Mouse (Mus musculus): ENCODE measurements at regions not wholly inside any gene's neighbourhood (a gene's known extent, or its start where the extent isn't known, plus 50 kb on each side); places are given as distances from the start of the nearest gene placed in this dataset.
"Not testable (repeated sequence)": the region's sequence is repeated elsewhere in the genome, so short reads cannot be mapped to it uniquely, and the experiment has no call there.

- DNase-seq: no peak
Observed at GRCm38 (mm10) chr12:6638761-6639281, 1263.3 kb upstream of the Klhl29 start.

DNA sequence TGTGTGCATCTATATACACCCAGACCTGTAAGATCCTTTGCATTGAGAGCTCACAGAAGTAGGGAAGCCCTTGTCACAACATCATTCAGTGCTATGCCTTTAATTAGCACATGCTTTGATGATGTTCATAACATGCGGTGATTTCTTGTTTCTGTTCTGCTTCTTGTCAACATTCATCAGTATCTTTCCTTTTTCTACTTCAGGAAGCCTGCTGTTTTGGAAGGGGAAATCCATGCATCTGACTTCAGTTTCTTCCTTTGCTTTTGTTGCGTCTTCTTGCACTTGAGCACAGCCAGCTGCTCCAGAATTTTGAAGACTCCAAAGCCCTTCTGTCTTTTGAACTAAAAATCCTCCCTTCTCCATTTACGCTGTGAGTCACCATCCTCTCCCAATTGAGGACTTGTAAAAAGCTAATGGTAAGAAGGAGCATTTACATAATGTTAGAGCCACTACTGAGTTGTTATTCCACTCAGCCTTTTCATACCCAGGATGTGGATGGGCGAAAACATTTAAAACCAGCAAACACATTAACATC, 1262.4 kb upstream of the Klhl29 start:
- no peak for TF ChIP-seq POLR2A (IDR thresholded peaks at IDR 0.05; ENCODE audit: borderline replicate concordance, insufficient read depth, low read length)
- TF ChIP-seq CTCF (IDR thresholded peaks at IDR 0.05; ENCODE audit: borderline replicate concordance, insufficient read depth, low read depth, low read length): no peak
- H3K27ac ChIP-seq (ENCODE audit: insufficient read depth, low read length): no peak overlapping the region
- WGBS: 56% methylated on average over 4 of the region's 4 CpGs
- H3K4me3 ChIP-seq (replicated peaks; ENCODE audit: insufficient read depth, low read depth, low read length): no peak overlapping the region
- DNase-seq: no peak
- H3K4me1 ChIP-seq (ENCODE audit: control insufficient read depth, insufficient read depth, low read length): peaks cover 6% of the 10 kb centered on the region; the same call in 1 of the 2 replicates
- no peaks in the 10 kb centered on the region for H3K27me3 ChIP-seq (ENCODE audit: control insufficient read depth, insufficient read depth, low read length)

More at GRCm38 (mm10) chr12:6638761-6639281, 1263.3 kb upstream of the Klhl29 start:
- Histone ChIP-seq H3K27me3 (ENCODE audit: control insufficient read depth, insufficient read depth, low read length) (no peaks in the 10 kb centered on the region), H3K4me1 (ENCODE audit: control insufficient read depth, insufficient read depth, low read length) (peaks cover 6% of the 10 kb centered on the region; the same call in 1 of the 2 replicates), H3K27ac (ENCODE audit: insufficient read depth, low read length) (no peak overlapping the region), H3K4me3 (replicated peaks; ENCODE audit: insufficient read depth, low read depth, low read length) (no peak overlapping the region)
- WGBS: 18% methylated on average over 7 of the region's 7 CpGs
- TF ChIP-seq CTCF (IDR thresholded peaks at IDR 0.05; ENCODE audit: borderline replicate concordance, insufficient read depth, low read depth, low read length): no peak
- no peak for TF ChIP-seq POLR2A (IDR thresholded peaks at IDR 0.05; ENCODE audit: borderline replicate concordance, insufficient read depth, low read length)

GRCm38 (mm10) chr12:6622575-6623146, 1247.2 kb upstream of the Klhl29 start:
- DNase-seq: no peak
- 13% methylated on average over 1 of the region's 1 CpGs for WGBS
- Histone ChIP-seq H3K4me1 (ENCODE audit: control insufficient read depth, insufficient read depth, low read length) (no peaks in the 10 kb centered on the region), H3K27me3 (ENCODE audit: control insufficient read depth, insufficient read depth, low read length) (no peaks in the 10 kb centered on the region), H3K4me3 (replicated peaks; ENCODE audit: insufficient read depth, low read depth, low read length) (no peak overlapping the region), H3K27ac (ENCODE audit: insufficient read depth, low read length) (no peak overlapping the region)
- no peak for TF ChIP-seq CTCF (IDR thresholded peaks at IDR 0.05; ENCODE audit: borderline replicate concordance, insufficient read depth, low read depth, low read length)
- TF ChIP-seq POLR2A (IDR thresholded peaks at IDR 0.05; ENCODE audit: borderline replicate concordance, insufficient read depth, low read length): no peak

- H3K4me3 ChIP-seq (replicated peaks; ENCODE audit: insufficient read depth, low read depth, low read length): no peak overlapping the region
- no peak for DNase-seq
- H3K4me1 ChIP-seq (ENCODE audit: control insufficient read depth, insufficient read depth, low read length): no peaks in the 10 kb centered on the region
- no peaks in the 10 kb centered on the region for H3K27me3 ChIP-seq (ENCODE audit: control insufficient read depth, insufficient read depth, low read length)
- TF ChIP-seq POLR2A (IDR thresholded peaks at IDR 0.05; ENCODE audit: borderline replicate concordance, insufficient read depth, low read length) (no peak), CTCF (IDR thresholded peaks at IDR 0.05; ENCODE audit: borderline replicate concordance, insufficient read depth, low read depth, low read length) (no peak)
- no peak overlapping the region for H3K27ac ChIP-seq (ENCODE audit: insufficient read depth, low read length)
- 9% methylated on average over 1 of the region's 1 CpGs for WGBS
Observed at GRCm38 (mm10) chr12:6601111-6601510, 1225.6 kb upstream of the Klhl29 start.

DNA sequence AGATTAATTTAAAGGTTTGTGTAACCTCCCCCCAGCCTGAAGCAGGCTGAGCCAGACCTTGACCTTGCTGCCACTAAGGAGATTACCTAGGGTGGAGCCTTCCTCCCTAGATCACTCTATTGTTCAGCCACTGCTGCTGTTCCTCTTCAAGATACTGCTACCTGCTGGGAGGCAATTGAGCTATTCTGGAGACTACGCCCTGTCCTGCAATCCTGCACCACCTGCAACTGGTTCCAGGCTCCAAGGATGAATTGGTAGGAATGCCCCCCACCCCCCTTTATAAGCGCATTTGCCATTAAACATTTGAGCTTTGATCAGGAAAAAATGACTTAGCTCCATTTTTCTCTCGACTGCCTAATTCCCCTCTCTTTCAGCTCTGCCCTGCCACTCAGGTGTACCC, 1220.0 kb upstream of the Klhl29 start:
- DNase-seq; H3K27me3 ChIP-seq (ENCODE audit: control insufficient read depth, insufficient read depth, low read length); H3K27ac ChIP-seq (ENCODE audit: insufficient read depth, low read length); H3K4me3 ChIP-seq (replicated peaks; ENCODE audit: insufficient read depth, low read depth, low read length); H3K4me1 ChIP-seq (ENCODE audit: control insufficient read depth, insufficient read depth, low read length): not testable (repeated sequence)
- WGBS: 55% methylated on average over 3 of the region's 3 CpGs

- no peak overlapping the region for H3K27ac ChIP-seq (ENCODE audit: insufficient read depth, low read length)
- H3K4me1 ChIP-seq (ENCODE audit: control insufficient read depth, insufficient read depth, low read length): no peaks in the 10 kb centered on the region
- no peaks in the 10 kb centered on the region for H3K27me3 ChIP-seq (ENCODE audit: control insufficient read depth, insufficient read depth, low read length)
- 8% methylated on average over 2 of the region's 2 CpGs for WGBS
- DNase-seq: peak in 1 of 2 experiments; percentile 4
- H3K4me3 ChIP-seq (replicated peaks; ENCODE audit: insufficient read depth, low read depth, low read length): no peak overlapping the region
- TF ChIP-seq CTCF (IDR thresholded peaks at IDR 0.05; ENCODE audit: borderline replicate concordance, insufficient read depth, low read depth, low read length): no peak
- TF ChIP-seq POLR2A (IDR thresholded peaks at IDR 0.05; ENCODE audit: borderline replicate concordance, insufficient read depth, low read length): no peak
Observed at GRCm38 (mm10) chr12:6590231-6590630, 1214.7 kb upstream of the Klhl29 start.

GRCm38 (mm10) chr12:6588031-6588701, 1212.7 kb upstream of the Klhl29 start:
- no peak overlapping the region for H3K4me3 ChIP-seq (replicated peaks; ENCODE audit: insufficient read depth, low read depth, low read length)
- TF ChIP-seq CTCF (IDR thresholded peaks at IDR 0.05; ENCODE audit: borderline replicate concordance, insufficient read depth, low read depth, low read length) (no peak), POLR2A (IDR thresholded peaks at IDR 0.05; ENCODE audit: borderline replicate concordance, insufficient read depth, low read length) (no peak)
- WGBS: 37% methylated on average over 12 of the region's 12 CpGs
- DNase-seq: no peak
- H3K27ac ChIP-seq (ENCODE audit: insufficient read depth, low read length): no peak overlapping the region
- no peaks in the 10 kb centered on the region for H3K4me1 ChIP-seq (ENCODE audit: control insufficient read depth, insufficient read depth, low read length)
- H3K27me3 ChIP-seq (ENCODE audit: control insufficient read depth, insufficient read depth, low read length): no peaks in the 10 kb centered on the region

GRCm38 (mm10) chr12:6580195-6580594, 1204.7 kb upstream of the Klhl29 start:
- H3K27ac ChIP-seq (ENCODE audit: insufficient read depth, low read length): no peak overlapping the region
- TF ChIP-seq POLR2A (IDR thresholded peaks at IDR 0.05; ENCODE audit: borderline replicate concordance, insufficient read depth, low read length) (no peak), CTCF (IDR thresholded peaks at IDR 0.05; ENCODE audit: borderline replicate concordance, insufficient read depth, low read depth, low read length) (no peak)
- no peak for DNase-seq
- no peak overlapping the region for H3K4me3 ChIP-seq (replicated peaks; ENCODE audit: insufficient read depth, low read depth, low read length)
- H3K27me3 ChIP-seq (ENCODE audit: control insufficient read depth, insufficient read depth, low read length): no peaks in the 10 kb centered on the region
- H3K4me1 ChIP-seq (ENCODE audit: control insufficient read depth, insufficient read depth, low read length): no peaks in the 10 kb centered on the region

Data from cerebellum, adult 2 months (tissue).